Mouse (Mus musculus) monocyte, adult 5-6 weeks (primary cell): ENCODE data around the gene C9. TPM values are rescaled to one million over a fixed set of nuclear protein-coding genes. Genes with fewer than 3 reads are reported as not detected.

Experiments
- ATAC-seq: fragments of 153-309, 156-312 bp; replicated peaks from 2 replicates; pipeline ENCODE4 v1.8.0; 2017; ENCODE audit warnings: mild to moderate bottlenecking; ENCODE audit not compliant: low TSS enrichment, insufficient number of reproducible peaks, severe bottlenecking, poor library complexity, low FRiP score
- total RNA-seq: library from RNA; stranded (forward); fragments of 200-1000, 200-491, 200-594 nt; gene quantifications from 3 replicates; pipeline ENCODE4 v1.2.3, GENCODE M21; 2017

Gene C9
- not detected in 3 replicates for total RNA-seq

- no peak for ATAC-seq
Measured at GRCm38 (mm10) chr15:6445135-6445534, at the start of gene C9. Gene C9 (plus strand): TSS chr15:6445327.

- ATAC-seq, result no peak
Measured at GRCm38 (mm10) chr15:6398211-6398610, 46.9 kb upstream of the C9 start.

GRCm38 (mm10) chr15:6398881-6399280 is 46.2 kb upstream of the C9 start:
- ATAC-seq, result no peak

- ATAC-seq, result no peak
Measured at GRCm38 (mm10) chr15:6400115-6400514, 45.0 kb upstream of the C9 start.

- ATAC-seq, result no peak
Measured at GRCm38 (mm10) chr15:6402433-6402832, 42.7 kb upstream of the C9 start.

GRCm38 (mm10) chr15:6404172-6404571 is 41.0 kb upstream of the C9 start:
- no peak for ATAC-seq

- no peak for ATAC-seq
Measured at GRCm38 (mm10) chr15:6406771-6407170, 38.4 kb upstream of the C9 start.

GRCm38 (mm10) chr15:6409031-6409430 is 36.1 kb upstream of the C9 start:
- ATAC-seq, result no peak

GRCm38 (mm10) chr15:6410161-6410560 is 35.0 kb upstream of the C9 start:
- ATAC-seq, result no peak

GRCm38 (mm10) chr15:6411334-6411733 is 33.8 kb upstream of the C9 start:
- no peak for ATAC-seq

GRCm38 (mm10) chr15:6415317-6415716 is 29.8 kb upstream of the C9 start:
- ATAC-seq, result no peak

- ATAC-seq, result no peak
Measured at GRCm38 (mm10) chr15:6431777-6432176, 13.3 kb upstream of the C9 start.

GRCm38 (mm10) chr15:6432411-6432810 is 12.7 kb upstream of the C9 start:
- no peak for ATAC-seq

GRCm38 (mm10) chr15:6435281-6435680 is 9.8 kb upstream of the C9 start:
- ATAC-seq, result no peak

GRCm38 (mm10) chr15:6435773-6436172 is 9.4 kb upstream of the C9 start:
- ATAC-seq, result no peak; the same call in 1 of the 2 replicates

GRCm38 (mm10) chr15:6438685-6439084 is 6.4 kb upstream of the C9 start:
- no peak for ATAC-seq

GRCm38 (mm10) chr15:6444452-6444851 is 675 bp upstream of the C9 start:
- no peak for ATAC-seq

GRCm38 (mm10) chr15:6446181-6446580 is 1.1 kb downstream of the C9 start:
- ATAC-seq, result no peak

GRCm38 (mm10) chr15:6448892-6449291 is 3.8 kb downstream of the C9 start:
- ATAC-seq, result no peak

- no peak for ATAC-seq
Measured at GRCm38 (mm10) chr15:6454461-6454860, 9.3 kb downstream of the C9 start.

GRCm38 (mm10) chr15:6461381-6461780 is 16.3 kb downstream of the C9 start:
- ATAC-seq, result no peak
